Mouse (Mus musculus) gastrocnemius, postnatal 10 days (tissue): Measurements from ENCODE around the gene Cul7. TPM values are rescaled to one million over a fixed set of nuclear protein-coding genes. Genes with fewer than 3 reads are reported as not detected.

Source experiments
- DNase-seq: peaks from one replicate; pipeline ENCODE4 v3.0.0; 2021; ENCODE audit warnings: mixed read lengths
- total RNA-seq, 2 experiments: library from RNA; stranded (reverse); gene quantifications; 2 replicates each; pipeline ENCODE4 v1.2.3; 2021

Gene Cul7
- total RNA-seq, 2 experiments from 2014 or later: 39.8 to 50.5 TPM

DNA sequence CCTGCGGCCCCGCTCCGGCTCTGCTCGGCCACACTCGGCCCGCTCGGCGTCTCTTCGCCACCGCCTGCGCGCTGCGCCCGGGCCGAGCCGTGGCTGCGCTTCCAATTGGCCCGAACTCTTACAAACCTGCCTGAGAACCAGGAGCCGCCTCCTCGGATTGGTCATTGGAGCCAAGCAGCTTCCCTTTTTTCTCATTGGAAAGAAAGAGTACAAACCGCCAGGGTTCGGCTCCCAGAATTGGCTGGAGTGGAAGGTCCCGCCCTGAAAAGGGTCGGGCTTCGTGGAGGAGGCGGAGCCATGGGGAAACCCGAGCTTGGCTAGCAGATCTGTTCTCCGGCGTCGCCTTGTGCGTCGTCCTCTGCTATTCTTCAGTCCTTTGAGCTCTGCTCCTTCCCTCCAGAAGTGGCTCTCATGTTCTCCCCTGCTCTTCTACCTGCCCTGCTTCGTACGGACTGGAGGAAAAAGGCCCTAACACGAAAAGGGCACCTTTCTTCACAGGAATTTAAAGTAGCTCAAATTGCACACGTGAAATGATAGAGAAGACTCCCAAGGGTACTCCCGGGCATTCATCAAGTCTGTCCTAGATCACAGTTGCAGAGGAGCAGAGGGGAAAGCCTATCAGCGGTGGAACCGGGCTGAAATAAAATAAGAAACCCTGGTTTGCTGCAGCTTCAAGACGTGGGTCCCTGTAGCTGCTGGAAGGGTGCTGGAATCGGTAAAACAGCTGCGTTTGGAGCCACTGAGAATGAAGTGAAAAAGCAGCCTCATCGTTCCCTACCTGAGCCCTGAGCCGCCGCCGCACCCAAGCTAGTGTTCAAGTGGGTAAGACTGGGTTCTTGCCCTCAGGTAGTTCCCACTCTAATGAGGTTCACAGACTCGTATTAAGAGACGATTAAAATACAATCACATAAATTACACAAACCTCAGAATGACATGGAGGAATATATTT is 55.0 kb downstream of the Cul7 start, which contains the start of gene Ppp2r5d:
Gene Ppp2r5d, minus strand, starts transcription at position 225 of the 949 bp plus-strand sequence.
- peak; percentile 92 for DNase-seq

GRCm38 (mm10) chr17:46706375-46707089 is 56.4 kb downstream of the Cul7 start:
- DNase-seq: no peak

DNA sequence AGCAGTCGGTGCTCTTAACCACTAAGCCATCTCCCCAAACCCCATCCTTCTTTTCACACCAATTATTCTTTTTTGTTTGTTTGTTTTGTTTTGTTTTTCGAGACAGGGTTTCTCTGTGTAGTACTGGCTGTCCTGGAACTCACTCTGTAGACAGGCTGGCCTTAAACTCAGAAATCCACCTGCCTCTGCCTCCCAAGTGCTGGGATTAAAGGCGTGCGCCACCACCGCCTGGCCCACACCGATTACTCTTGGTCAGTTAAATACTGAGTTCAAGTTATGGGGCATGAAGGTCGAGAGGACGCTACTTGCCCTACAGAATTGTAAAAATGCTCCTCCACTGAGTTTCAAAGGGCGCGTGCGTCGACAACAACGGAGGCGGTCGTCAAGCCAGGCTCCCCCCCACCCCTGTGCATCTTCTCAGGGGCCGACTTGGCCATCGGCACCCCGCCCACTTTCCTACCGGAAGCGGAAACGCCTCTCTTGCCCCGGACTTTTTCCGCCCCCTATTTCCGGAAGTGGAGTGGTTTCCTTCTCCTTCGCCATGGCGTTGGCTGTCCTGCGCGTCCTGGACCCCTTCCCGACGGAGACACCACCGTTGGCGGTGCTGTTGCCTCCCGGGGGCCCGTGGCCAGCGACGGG is 60.9 kb downstream of the Cul7 start, which contains the start of gene Pex6:
Gene Pex6, plus strand, starts transcription at position 505 of the 639 bp plus-strand sequence.
- peak; percentile 96 for DNase-seq

- DNase-seq: peak; percentile 73
These were observed 61.6 kb downstream of the Cul7 start for GRCm38 (mm10) chr17:46711612-46712271.

DNA sequence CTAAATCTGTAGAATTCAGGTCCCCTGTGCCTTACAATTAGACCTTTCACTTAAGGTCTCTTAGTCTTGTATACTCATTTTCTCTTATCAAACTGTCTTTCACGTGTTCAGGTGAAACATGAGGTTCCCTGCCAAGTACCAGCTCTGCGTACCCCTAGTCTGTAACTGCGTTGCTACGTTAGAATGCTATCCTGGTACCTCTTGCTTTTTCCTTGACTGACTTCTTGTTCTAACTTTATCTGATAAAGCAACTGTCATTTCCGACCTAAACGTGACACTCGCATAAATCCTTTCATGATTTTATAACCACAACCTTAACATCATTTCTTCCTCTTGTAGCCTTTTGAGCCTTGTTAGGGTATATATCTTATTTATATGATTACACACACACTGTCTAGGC is 62.3 kb downstream of the Cul7 start:
- no peak for DNase-seq

DNA sequence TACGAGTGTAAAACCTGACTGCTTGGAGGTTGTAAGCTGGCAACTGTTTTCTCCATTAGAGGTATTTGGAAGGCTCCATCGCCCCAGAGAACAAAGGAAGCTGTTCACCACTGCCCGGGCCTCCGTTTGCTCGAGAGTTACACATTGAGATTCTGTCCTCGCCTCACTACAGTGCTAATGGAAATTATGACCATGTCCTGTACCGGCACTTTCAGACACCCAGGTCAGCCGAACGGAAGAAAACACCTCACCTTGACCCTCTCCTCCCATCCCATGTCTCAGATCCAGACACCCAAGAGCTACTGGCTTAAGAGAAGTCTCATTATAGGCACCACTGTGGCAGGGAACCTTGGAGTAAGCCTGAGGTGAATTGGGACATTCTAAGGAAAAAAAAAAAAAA is 63.7 kb downstream of the Cul7 start:
- DNase-seq: no peak

Other genes starting within 250 kb of the Cul7 start
- gene Crip3, start 221.4 kb upstream of the Cul7 start, total RNA-seq: 1 to 10 TPM; 1.9 to 2.0 TPM
- under 1 TPM in 1 of 2 experiments, not detected in 1; 0.36 TPM for gene Slc22a7, start 211.9 kb upstream of the Cul7 start, total RNA-seq
- 1 to 10 TPM; 3.9 to 4.5 TPM for gene Ttbk1, start 162.7 kb upstream of the Cul7 start, total RNA-seq
- 1 to 10 TPM; 4.9 to 5.2 TPM for gene Dnph1, start 153.6 kb upstream of the Cul7 start, total RNA-seq
- gene Cul9, start 103.9 kb upstream of the Cul7 start, total RNA-seq: 10 to 100 TPM; 11.3 to 11.5 TPM
- gene Srf, start 94.2 kb upstream of the Cul7 start, total RNA-seq: 10 to 100 TPM; 66.9 to 75.5 TPM
- 10 to 100 TPM; 12.6 to 19.3 TPM for gene Ptk7, start 20.8 kb upstream of the Cul7 start, total RNA-seq
- gene Klc4, start 4.3 kb upstream of the Cul7 start, total RNA-seq: 10 to 100 TPM; 18.7 to 19.5 TPM
- gene Mrpl2, start 4.1 kb upstream of the Cul7 start, total RNA-seq: 100 to 1,000 TPM; 101 to 117 TPM
- 10 to 100 TPM; 12.8 to 18.2 TPM for gene Rrp36, start 24.0 kb downstream of the Cul7 start, total RNA-seq
- gene Mea1, start 28.5 kb downstream of the Cul7 start, total RNA-seq: 10 to 100 TPM; 70.0 to 81.0 TPM
- 100 to 1,000 TPM; 183 to 187 TPM for gene Klhdc3, start 30.6 kb downstream of the Cul7 start, total RNA-seq
- 10 to 100 TPM; 37.0 to 40.6 TPM for gene Ppp2r5d, start 54.8 kb downstream of the Cul7 start, total RNA-seq
- gene Pex6, start 61.1 kb downstream of the Cul7 start, total RNA-seq: 10 to 100 TPM; 10.7 to 13.3 TPM
- gene Gnmt, start 78.8 kb downstream of the Cul7 start, total RNA-seq: under 1 TPM; 0.38 to 0.68 TPM
- gene Cnpy3, start 101.9 kb downstream of the Cul7 start, total RNA-seq: 10 to 100 TPM; 18.8 to 20.5 TPM
- under 1 TPM in 1 of 2 experiments, not detected in 1; 0.19 TPM for gene Ptcra, start 113.4 kb downstream of the Cul7 start, total RNA-seq
- 10 to 100 TPM; 45.1 to 47.5 TPM for gene 2310039H08Rik, start 122.3 kb downstream of the Cul7 start, total RNA-seq
- 10 to 100 TPM; 59.4 to 70.8 TPM for gene Rpl7l1, start 132.3 kb downstream of the Cul7 start, total RNA-seq
- 10 to 100 TPM in 1 of 2 experiments, 1 to 10 TPM in 1; 8.7 to 15.1 TPM for gene Bicral, start 208.1 kb downstream of the Cul7 start, total RNA-seq
- 10 to 100 TPM; 15.4 to 17.7 TPM for gene Tbcc, start 240.3 kb downstream of the Cul7 start, total RNA-seq